Mouse (Mus musculus): ENCODE measurements at regions not wholly inside any gene's neighbourhood (a gene's known extent, or its start where the extent isn't known, plus 50 kb on each side); places are given as distances from the start of the nearest gene placed in this dataset.

- no peaks in the 10 kb centered on the region for H3K36me3 ChIP-seq (replicated peaks)
- peaks cover 85% of the 10 kb centered on the region for H3K9me3 ChIP-seq (replicated peaks)
- no peak overlapping the region; the same call in 1 of the 2 replicates for H3K4me3 ChIP-seq (ENCODE audit: low read depth, low read length)
- TF ChIP-seq CTCF (IDR thresholded peaks at IDR 0.05; ENCODE audit: low read depth, low read length) (no peak), GATA2 (IDR thresholded peaks at IDR 0.05; ENCODE audit: borderline replicate concordance, low read depth, low read length) (no peak), GATA1 (IDR thresholded peaks at IDR 0.05; ENCODE audit: borderline replicate concordance, low read length) (no peak)
- DNase-seq (ENCODE audit: low spot score) (no peak), ATAC-seq (ENCODE audit: extremely low read depth, insufficient number of reproducible peaks, low FRiP score, poor library complexity, severe bottlenecking) (no peak)
- H3K27me3 ChIP-seq (ENCODE audit: insufficient read depth, low read length), result no peaks in the 10 kb centered on the region
- H3K4me1 ChIP-seq (ENCODE audit: insufficient read depth, low read depth, low read length), result no peaks in the 10 kb centered on the region
Observed at GRCm38 (mm10) chr4:152647620-152648019, 169.9 kb upstream of the Kcnab2 start.

DNA sequence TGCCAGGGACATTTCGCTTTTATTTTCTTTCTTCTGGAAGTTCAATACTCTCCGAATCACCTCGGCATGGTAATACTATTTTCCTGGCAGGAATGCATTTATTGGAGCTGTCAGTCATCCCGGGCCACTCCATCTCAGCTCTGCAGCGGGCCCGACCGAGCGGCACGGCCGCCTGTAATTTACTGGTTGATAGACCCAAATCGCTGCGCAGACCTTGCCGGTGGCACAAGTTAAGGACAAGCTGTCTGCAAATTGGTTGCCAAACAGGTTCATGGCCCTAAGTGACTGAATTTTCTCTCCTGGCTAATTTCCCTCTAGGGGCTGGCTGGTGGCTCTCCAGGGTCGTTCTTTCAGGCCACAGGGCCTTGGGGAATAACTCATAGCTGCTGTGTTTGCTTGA lies 169.4 kb upstream of the Kcnab2 start:
- Histone ChIP-seq H3K36me3 (replicated peaks) (no peaks in the 10 kb centered on the region), H3K4me1 (ENCODE audit: insufficient read depth, low read depth, low read length) (no peaks in the 10 kb centered on the region), H3K9me3 (replicated peaks) (peaks cover 83% of the 10 kb centered on the region), H3K4me3 (ENCODE audit: low read depth, low read length) (no peak overlapping the region), H3K27me3 (ENCODE audit: insufficient read depth, low read length) (no peaks in the 10 kb centered on the region)
- ATAC-seq (ENCODE audit: extremely low read depth, insufficient number of reproducible peaks, low FRiP score, poor library complexity, severe bottlenecking) (no peak), DNase-seq (ENCODE audit: low spot score) (no peak)
- TF ChIP-seq POLR2AphosphoS5 (IDR thresholded peaks at IDR 0.05; ENCODE audit: insufficient replicate concordance, low read depth, low read length), result no peak
- TF ChIP-seq GATA1 (IDR thresholded peaks at IDR 0.05; ENCODE audit: borderline replicate concordance, low read length), result no peak
- TF ChIP-seq TAL1 (conservative IDR thresholded peaks at IDR 0.05; ENCODE audit: low read depth, low read length), result no peak
- TF ChIP-seq GATA2 (IDR thresholded peaks at IDR 0.05; ENCODE audit: borderline replicate concordance, low read depth, low read length), result no peak
- no peak for TF ChIP-seq CTCF (IDR thresholded peaks at IDR 0.05; ENCODE audit: low read depth, low read length)

DNA sequence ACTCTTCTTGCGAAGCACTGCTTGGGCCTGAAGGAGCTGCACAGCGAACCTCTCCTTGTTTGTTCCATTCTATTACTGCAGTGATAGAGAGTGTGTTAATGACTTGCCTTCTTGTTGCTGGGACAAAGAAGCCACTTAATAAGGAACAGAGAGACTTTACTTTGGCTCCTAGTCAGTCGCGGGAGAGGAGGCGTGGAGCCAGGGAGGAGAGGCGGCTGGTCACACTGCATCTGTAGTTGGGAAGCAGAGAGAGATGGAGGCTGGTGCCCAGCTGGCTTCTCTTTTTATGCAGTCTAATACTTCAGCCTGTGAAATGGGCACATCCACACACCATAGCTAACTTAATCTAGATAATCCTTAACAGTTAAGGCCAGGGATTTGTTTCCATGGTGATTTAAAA lies 159.4 kb upstream of the Kcnab2 start:
- Histone ChIP-seq H3K36me3 (replicated peaks) (no peaks in the 10 kb centered on the region), H3K4me3 (ENCODE audit: low read depth, low read length) (no peak overlapping the region), H3K4me1 (ENCODE audit: insufficient read depth, low read depth, low read length) (no peaks in the 10 kb centered on the region), H3K9me3 (replicated peaks) (peaks cover 95% of the 10 kb centered on the region), H3K27me3 (ENCODE audit: insufficient read depth, low read length) (no peaks in the 10 kb centered on the region)
- DNase-seq (ENCODE audit: low spot score) (no peak), ATAC-seq (ENCODE audit: extremely low read depth, insufficient number of reproducible peaks, low FRiP score, poor library complexity, severe bottlenecking) (no peak)
- TF ChIP-seq TAL1 (conservative IDR thresholded peaks at IDR 0.05; ENCODE audit: low read depth, low read length), result no peak
- TF ChIP-seq POLR2AphosphoS5 (IDR thresholded peaks at IDR 0.05; ENCODE audit: insufficient replicate concordance, low read depth, low read length), result no peak
- no peak for TF ChIP-seq GATA2 (IDR thresholded peaks at IDR 0.05; ENCODE audit: borderline replicate concordance, low read depth, low read length)
- TF ChIP-seq GATA1 (IDR thresholded peaks at IDR 0.05; ENCODE audit: borderline replicate concordance, low read length), result no peak
- TF ChIP-seq CTCF (IDR thresholded peaks at IDR 0.05; ENCODE audit: low read depth, low read length), result no peak

- Histone ChIP-seq H3K27me3 (ENCODE audit: insufficient read depth, low read length) (no peaks in the 10 kb centered on the region), H3K9me3 (replicated peaks) (peaks cover 88% of the 10 kb centered on the region), H3K4me1 (ENCODE audit: insufficient read depth, low read depth, low read length) (no peaks in the 10 kb centered on the region), H3K4me3 (ENCODE audit: low read depth, low read length) (no peak overlapping the region), H3K36me3 (replicated peaks) (no peaks in the 10 kb centered on the region)
- no peak for TF ChIP-seq TAL1 (conservative IDR thresholded peaks at IDR 0.05; ENCODE audit: low read depth, low read length)
- no peak for ATAC-seq (ENCODE audit: extremely low read depth, insufficient number of reproducible peaks, low FRiP score, poor library complexity, severe bottlenecking)
- no peak for DNase-seq (ENCODE audit: low spot score)
Observed at GRCm38 (mm10) chr4:152633896-152634295, 156.2 kb upstream of the Kcnab2 start.

GRCm38 (mm10) chr4:152628111-152628510 lies 150.4 kb upstream of the Kcnab2 start:
- H3K36me3 ChIP-seq (replicated peaks), result no peaks in the 10 kb centered on the region
- no peaks in the 10 kb centered on the region for H3K27me3 ChIP-seq (ENCODE audit: insufficient read depth, low read length)
- H3K4me3 ChIP-seq (ENCODE audit: low read depth, low read length), result no peak overlapping the region
- ATAC-seq (ENCODE audit: extremely low read depth, insufficient number of reproducible peaks, low FRiP score, poor library complexity, severe bottlenecking), result no peak
- H3K9me3 ChIP-seq (replicated peaks), result peaks cover 90% of the 10 kb centered on the region
- no peak for DNase-seq (ENCODE audit: low spot score)
- no peaks in the 10 kb centered on the region for H3K4me1 ChIP-seq (ENCODE audit: insufficient read depth, low read depth, low read length)
- TF ChIP-seq GATA1 (IDR thresholded peaks at IDR 0.05; ENCODE audit: borderline replicate concordance, low read length) (no peak), TAL1 (conservative IDR thresholded peaks at IDR 0.05; ENCODE audit: low read depth, low read length) (no peak), GATA2 (IDR thresholded peaks at IDR 0.05; ENCODE audit: borderline replicate concordance, low read depth, low read length) (no peak), POLR2AphosphoS5 (IDR thresholded peaks at IDR 0.05; ENCODE audit: insufficient replicate concordance, low read depth, low read length) (no peak), CTCF (IDR thresholded peaks at IDR 0.05; ENCODE audit: low read depth, low read length) (no peak)

GRCm38 (mm10) chr4:152625032-152626003 lies 147.6 kb upstream of the Kcnab2 start:
- Histone ChIP-seq H3K27me3 (ENCODE audit: insufficient read depth, low read length) (no peaks in the 10 kb centered on the region), H3K4me3 (ENCODE audit: low read depth, low read length) (no peak overlapping the region), H3K36me3 (replicated peaks) (no peaks in the 10 kb centered on the region), H3K4me1 (ENCODE audit: insufficient read depth, low read depth, low read length) (no peaks in the 10 kb centered on the region), H3K9me3 (replicated peaks) (peaks cover 89% of the 10 kb centered on the region)
- ATAC-seq (ENCODE audit: extremely low read depth, insufficient number of reproducible peaks, low FRiP score, poor library complexity, severe bottlenecking) (no peak), DNase-seq (ENCODE audit: low spot score) (no peak)
- TF ChIP-seq TAL1 (conservative IDR thresholded peaks at IDR 0.05; ENCODE audit: low read depth, low read length) (no peak), POLR2AphosphoS5 (IDR thresholded peaks at IDR 0.05; ENCODE audit: insufficient replicate concordance, low read depth, low read length) (no peak), GATA1 (IDR thresholded peaks at IDR 0.05; ENCODE audit: borderline replicate concordance, low read length) (no peak), GATA2 (IDR thresholded peaks at IDR 0.05; ENCODE audit: borderline replicate concordance, low read depth, low read length) (no peak), CTCF (IDR thresholded peaks at IDR 0.05; ENCODE audit: low read depth, low read length) (peak; percentile 12; the same call in 1 of the 2 replicates)

Measured in G1E (cell line).